Mouse (Mus musculus) thymus, postnatal 4 days (tissue): ENCODE data around the gene Astn2.

ENCODE experiments used
- DNase-seq: peaks from one replicate; pipeline ENCODE4 v3.0.0; 2021

Gene Astn2

GRCm38 (mm10) chr4:65508101-65508500 lies 896.3 kb downstream of the Astn2 start:
- no peak for DNase-seq

DNA sequence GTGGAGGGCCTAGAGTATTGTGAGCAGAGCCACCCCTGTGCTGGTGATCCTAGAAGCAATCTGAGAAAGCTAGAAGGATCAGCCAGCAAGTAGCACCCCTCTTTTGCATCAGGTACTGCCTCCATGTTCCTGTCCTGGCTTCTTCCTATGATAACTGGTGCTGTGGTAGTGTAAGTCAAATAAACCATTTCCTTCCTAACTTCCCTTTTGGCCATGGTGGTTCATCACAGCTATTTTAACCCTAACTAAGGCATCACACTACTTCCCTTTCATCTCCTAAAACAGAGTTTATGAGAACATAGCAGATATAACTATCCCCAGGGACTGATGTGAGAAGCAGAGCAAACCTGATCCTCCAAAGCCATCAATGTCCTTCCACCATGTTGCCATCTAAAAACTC lies 897.5 kb downstream of the Astn2 start:
- DNase-seq, result no peak

GRCm38 (mm10) chr4:65496463-65496834 lies 908.0 kb downstream of the Astn2 start:
- DNase-seq, result peak; percentile 29

DNA sequence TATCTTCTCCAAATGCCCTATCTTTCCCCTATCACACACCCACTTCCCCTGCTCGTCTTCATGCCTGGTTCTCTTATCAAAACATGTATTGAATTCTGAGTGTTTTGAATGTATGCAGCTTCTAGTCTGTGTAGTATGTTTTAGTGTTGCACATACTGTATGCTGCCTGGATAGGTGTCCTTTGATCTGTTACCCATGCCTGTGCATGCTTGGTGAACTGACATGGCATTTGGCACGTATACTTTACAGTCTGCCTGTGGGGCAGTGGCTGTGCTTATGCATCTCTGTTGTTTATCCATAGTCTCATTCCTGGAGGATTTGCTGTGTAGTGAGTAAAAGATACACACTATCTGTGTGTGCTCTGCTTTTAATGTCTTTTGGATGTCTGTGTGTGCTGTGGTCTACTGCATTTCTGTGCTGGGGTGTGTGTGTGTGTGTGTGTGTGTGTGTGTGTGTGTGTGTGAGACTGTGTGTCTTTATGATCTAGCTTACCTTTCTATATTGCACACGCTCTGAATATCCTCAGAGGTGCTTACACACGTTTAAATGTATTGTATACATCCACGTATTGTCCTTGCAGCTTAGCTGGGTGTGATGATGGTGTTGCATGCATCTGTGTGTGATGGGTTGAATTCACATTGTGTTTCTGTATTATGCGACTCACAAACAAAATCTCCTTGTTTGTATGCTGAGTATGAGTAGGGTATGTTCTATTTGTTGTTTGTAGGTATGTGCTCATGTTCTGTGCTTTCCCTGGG lies 908.5 kb downstream of the Astn2 start:
- no peak for DNase-seq

DNA sequence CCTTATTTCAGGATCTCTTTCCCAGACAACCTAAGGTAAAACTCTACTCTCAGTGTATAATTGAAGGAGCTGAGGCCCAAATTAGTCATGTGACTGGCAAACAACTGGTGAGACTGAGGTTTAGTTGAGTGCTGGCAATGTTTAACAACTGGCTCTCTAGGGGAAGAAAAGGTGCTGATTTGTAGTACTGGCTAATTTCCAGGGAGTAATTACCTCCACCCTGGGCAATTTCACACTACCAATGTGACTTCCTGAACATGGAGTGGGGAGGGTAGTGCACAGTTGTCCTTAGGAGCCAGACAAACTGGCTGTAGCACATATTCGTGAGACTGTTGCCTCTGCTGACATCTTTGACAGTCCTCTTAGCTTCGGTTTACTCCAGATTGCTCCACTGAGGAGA lies 912.9 kb downstream of the Astn2 start:
- DNase-seq, result no peak

DNA sequence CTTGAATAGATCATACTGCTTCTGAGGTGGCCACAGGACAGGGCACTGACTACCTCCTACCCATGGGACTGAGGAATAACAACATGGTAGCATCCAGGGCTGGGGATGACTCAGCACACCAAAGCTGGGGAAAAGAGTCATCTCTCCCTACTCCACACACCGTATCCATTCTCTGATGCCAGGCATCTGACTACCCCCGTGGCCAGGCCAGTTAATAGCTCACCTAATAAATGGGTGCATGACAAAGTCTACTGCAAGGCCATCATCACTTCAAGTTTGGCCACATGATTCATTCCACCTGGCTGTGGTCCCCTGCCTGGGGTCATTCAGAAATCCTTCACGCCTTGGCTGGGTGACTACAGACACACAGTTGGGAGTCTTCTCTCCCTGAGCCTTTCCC lies 914.7 kb downstream of the Astn2 start:
- no peak for DNase-seq

DNA sequence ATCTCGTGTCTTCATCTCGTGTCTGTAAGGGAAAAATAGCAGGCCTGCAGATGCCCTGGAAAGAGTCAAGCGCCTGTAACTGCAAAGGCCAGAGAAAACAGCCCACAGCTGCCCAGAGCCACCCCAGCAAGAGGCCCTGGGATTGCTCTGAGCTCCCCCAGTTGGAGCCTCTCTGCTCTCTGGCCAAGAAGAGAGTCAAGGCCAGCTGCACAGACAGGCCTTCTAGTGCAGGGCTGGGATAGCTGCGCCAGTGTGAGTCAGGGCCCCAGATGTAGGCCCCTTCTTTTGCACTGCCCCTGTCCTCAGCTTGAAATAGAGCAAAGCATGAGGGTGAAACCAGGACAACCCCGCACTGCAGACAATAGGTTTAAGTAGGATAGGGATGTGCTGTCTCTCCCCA lies 922.8 kb downstream of the Astn2 start:
- no peak for DNase-seq

GRCm38 (mm10) chr4:65477106-65477505 lies 927.3 kb downstream of the Astn2 start:
- DNase-seq, result no peak

DNA sequence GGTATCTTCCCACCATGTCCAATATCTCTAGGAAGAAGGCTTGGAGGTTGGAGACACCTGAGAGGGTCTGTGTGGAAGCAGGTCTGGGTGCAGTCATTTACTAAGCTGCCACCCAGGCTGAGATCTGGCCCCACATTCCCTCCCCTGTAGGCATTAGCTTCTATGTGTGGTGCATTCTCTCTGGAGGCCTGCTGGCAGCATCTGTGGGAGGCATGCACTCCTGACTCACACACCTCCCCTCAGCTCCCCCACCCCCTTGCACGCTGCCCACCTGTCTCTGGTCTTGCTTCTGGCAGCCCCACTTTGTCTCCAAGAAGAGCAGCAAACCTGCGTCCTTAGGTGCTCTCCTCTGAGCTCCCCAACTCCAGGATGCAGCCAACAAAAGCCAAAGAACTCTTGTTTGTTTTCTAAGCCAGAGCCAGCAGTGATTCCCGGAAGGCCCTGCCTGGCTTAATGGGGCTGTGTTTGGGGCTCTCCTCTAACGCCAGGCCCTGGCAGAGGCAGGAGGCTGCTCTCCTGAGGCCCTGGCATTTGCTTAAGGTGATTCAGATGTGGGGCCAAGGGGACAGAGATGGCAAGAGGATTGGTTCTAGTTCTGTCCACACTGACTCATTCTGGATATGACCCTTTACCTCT lies 928.4 kb downstream of the Astn2 start:
- no peak for DNase-seq

- DNase-seq, result no peak
Observed at GRCm38 (mm10) chr4:65473141-65473540, 931.3 kb downstream of the Astn2 start.

GRCm38 (mm10) chr4:65449171-65449570 lies 955.2 kb downstream of the Astn2 start:
- no peak for DNase-seq

DNA sequence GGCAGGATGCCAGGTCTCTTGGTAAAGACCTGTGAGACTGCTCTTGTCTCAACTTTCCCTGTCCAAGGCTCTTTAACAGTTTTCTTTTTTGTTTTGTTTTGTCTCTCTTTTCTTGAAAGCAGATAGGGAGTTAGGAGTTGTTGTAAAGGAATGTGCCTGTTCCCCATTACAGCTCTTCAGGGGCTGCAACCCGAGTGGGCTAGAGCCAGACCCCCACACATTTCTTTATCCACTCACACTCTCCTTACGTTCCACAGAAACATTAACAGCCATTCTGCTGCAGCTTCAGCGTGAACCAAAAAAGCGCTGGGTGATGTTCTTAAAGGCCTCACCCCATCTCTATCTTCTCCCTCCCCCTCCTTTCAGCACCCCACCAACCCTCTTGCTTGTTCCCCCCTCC lies 962.7 kb downstream of the Astn2 start:
- no peak for DNase-seq

DNA sequence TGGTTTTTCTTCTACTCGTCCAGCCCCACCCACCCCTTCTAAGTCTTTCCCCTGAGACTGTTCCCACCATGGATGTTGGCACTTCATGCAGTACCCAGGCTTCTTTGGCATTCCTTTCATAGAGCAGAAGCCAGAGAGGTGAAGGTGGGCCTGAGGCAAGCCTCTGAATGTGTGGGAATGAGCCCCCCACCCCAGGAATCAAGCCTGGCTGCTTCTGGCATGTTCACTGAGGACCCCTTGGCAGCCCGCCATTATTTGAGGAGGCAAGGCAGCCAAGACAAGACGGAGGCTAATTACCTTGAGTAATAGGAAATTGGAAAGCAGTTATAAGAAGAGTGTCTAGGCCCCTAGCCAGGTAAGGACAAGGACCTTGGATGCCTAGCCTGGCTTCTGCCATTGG lies 973.6 kb downstream of the Astn2 start:
- no peak for DNase-seq

GRCm38 (mm10) chr4:65427480-65427879 lies 976.9 kb downstream of the Astn2 start:
- no peak for DNase-seq

DNA sequence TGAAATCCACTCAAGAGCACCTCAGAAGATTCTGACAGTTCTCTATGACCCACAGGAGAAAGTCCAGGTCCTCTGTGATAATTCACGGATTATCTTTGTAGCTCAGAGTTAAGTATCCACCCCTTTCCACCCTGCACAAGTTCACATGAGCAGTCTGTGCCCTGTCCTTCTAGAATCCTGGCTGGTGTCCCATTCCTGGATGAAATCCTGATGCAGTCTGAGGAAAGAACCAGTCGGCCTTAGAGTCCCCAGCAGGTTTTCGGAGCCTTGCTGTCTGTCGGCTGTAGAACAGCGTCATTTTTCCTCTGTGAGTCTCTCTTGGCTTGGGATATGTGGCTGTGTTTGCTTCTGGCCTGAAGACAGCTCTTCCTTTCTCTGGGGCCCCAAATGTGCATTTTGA lies 978.0 kb downstream of the Astn2 start:
- no peak for DNase-seq

- DNase-seq, result no peak
Observed at GRCm38 (mm10) chr4:65423068-65423625, 981.3 kb downstream of the Astn2 start.

DNA sequence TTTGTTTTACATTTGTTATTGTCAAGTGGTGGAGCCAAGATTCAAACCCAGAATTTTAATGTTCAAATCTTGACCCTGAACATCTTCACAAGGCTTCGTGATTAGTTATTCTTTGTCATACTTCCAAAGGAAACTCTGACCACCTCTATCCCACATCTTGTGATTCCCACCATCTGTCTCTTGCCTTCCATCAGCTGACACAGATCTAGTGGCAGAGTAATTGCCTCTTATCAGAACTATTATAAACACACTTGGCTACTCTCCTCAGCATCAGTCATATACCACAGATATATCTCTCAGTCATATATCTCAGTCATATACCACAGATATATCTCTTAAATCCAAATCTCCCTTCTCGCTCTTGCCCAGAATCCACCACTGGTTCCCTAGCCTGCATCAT lies 983.1 kb downstream of the Astn2 start:
- no peak for DNase-seq

- no peak for DNase-seq
Observed at GRCm38 (mm10) chr4:65420511-65420931, 983.9 kb downstream of the Astn2 start.

DNA sequence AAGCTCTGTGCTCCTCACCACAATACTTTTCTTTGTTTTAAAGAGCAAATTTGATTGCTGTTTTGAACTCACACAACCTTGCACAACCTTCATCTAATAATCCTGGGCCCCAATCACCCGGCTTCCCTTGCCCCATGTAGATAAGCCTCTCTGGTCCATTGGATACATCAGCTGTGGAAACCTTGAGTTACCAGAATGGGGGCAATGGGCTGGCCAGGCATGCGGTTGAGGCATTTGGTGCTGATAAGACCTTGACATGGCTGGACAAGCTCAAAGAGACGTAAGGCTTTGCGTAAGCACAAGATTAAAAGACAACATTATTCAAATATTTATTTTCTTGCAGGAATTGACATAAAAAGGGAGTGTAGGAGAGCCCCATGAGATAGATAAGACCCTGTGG lies 988.9 kb downstream of the Astn2 start:
- no peak for DNase-seq

- DNase-seq, result no peak
Observed at GRCm38 (mm10) chr4:65402836-65403634, 1001.4 kb downstream of the Astn2 start.

DNA sequence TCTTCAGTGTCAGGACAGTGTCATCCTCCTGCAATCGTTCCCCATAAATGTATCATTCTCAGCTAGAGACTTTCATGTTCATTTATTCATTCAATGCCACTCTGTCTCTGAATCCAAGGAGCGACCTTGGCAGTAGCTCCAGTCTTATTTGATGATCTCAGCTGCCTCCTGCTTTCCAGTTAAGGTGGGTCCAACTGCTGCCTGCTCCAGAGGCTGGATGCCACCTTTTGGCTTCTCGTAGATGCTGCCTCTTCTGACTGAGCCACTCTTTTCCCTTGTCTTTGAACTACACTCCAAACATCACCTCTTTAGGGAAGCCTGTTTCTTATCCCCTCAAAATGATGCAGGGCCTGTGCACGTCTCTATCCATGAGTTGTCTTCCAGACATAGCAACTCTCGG lies 1002.1 kb downstream of the Astn2 start:
- no peak for DNase-seq

DNA sequence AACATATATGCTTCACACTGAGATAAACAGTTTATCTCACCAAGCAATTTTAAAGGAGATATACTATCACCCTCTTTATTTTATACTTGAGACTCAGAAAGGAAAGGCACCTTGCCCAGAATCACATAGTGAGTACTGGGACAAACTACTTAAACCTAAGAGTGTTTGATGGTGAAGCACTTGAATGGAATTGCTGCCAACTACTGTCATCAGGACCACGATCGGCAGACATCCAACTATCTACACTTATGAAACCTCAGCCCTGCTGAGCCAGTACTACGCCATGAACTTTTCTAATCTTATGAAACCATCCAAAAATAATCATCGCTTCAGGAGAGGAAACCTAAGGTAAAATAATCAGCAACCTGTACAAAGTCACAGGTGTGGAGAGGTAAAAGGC lies 1005.0 kb downstream of the Astn2 start:
- DNase-seq, result no peak

DNA sequence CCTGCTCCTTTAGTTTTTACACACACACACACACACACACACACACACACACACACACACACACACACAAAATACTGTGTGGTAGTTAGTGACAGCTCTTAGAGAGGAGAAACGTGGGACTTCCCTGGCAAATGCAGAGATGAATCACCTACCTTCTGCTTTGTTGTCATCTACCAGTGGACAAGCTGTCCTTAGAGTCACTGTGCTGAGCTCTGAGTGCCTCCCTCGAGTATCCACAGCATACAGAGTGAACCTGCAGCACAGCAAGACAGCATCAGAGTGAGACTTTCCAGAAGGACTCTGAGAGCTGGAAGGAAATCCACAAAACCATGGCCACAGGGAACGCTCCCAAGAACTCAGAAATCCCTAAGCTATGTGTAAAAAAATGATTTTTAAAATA lies 1007.6 kb downstream of the Astn2 start:
- no peak for DNase-seq

DNA sequence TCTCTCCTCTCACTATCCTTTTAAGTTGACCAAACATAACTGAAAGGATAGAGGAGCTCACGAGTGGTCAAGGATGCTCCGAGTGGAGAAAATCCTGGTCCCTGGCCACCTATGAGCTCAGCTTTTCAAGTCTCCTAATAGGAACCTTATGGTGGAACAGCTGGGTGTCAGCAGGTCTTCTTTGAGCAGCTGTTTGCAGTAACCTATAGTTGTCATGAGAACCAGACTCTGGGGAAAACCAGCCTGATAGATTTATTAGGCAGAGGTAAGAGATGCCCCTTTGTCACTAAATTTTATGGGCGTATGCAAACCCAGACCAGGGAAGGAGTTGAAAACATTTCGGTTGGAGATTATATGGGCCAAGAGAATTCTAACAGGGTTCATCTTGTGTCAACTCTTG lies 1013.4 kb downstream of the Astn2 start:
- DNase-seq, result no peak
